Mouse (Mus musculus): ENCODE measurements around the gene Kctd11.

Kctd11 gene

DNA sequence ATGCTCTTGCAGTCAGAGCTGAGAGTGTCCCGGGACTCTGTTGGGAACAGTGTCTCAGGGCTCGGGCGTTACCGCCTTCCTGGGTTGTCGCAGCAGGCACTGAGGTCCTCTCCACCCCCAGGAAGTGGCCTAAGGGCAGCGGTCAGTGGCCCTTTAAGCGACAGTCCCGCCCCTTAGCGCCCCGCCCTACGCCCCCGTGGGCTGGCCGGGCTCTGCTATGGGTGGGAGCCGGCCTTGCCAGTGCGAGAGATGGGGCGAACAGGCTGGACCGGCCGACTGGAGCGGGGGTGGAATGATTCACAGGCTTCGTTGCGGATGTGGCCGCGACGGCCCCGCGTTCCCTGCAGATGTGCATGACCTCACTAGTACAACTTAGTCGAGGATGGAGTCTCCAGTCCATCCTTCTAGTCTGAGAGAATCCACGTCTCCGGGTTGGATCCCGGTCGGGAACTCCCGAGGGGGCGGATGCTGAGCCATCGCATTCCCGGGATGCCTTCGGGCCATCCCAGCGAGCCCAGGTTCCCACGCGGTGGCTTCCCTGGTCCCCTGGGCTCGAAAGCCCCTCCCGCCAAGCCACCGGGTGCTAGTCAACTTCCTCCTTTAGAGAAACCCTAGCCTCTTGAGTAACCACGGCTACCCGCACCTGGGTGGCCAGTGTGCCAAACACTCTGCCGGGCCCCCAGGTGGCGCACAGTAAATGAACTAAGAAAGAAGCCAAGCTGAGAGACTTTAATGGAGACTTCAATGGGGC, at the start of gene Kctd11:
Gene Kctd11 (minus strand): TSS at position 554 of the 751 bp plus-strand sequence.
- DNase-seq (ENCODE audit: low spot score in 2 of 2) = peak; percentile 81 to 87

DNA sequence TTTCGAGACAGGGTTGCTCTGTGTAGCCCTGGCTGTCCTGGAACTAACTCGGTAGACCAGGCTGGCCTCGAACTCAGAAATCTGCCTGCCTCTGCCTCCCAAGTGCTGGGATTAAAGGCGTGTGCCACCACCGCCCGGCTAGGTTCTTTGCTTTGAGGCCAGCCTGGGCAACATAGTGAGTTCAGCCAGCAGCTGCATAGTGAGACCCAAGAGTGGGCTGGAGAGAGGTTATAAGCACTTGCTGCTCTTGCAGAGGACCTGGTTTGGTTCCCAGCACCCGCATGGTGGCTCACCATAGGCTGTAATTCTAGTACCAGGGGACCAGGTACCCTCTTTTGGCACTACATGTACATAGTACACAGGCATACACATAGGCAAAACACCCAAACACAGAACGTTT, 49.0 kb upstream of the Kctd11 start:
- peak in 1 of 2 experiments; percentile 59 for DNase-seq (ENCODE audit: low spot score in 2 of 2)

GRCm38 (mm10) chr11:69929712-69930111, 48.5 kb upstream of the Kctd11 start:
- DNase-seq (ENCODE audit: low spot score in 2 of 2) = no peak

DNA sequence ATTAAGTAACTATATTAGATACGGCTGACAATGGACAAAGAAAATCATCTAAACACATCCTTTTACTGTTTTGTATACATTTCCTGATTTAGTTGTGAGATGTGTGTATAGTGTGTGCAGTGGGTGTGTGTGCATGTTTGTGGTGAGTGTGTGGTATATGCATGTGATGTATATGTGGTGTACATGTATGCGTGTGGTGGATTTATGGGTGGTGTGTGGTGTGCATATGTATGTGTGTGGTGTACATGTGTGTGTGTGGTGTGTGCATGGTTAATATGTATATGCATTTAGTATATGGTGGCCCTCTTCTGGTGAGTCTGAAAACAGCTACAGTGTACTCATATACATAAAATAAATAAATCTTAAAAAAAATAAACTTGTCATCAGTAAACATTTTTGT, 46.3 kb upstream of the Kctd11 start:
- DNase-seq (ENCODE audit: low spot score in 2 of 2) = no peak

DNA sequence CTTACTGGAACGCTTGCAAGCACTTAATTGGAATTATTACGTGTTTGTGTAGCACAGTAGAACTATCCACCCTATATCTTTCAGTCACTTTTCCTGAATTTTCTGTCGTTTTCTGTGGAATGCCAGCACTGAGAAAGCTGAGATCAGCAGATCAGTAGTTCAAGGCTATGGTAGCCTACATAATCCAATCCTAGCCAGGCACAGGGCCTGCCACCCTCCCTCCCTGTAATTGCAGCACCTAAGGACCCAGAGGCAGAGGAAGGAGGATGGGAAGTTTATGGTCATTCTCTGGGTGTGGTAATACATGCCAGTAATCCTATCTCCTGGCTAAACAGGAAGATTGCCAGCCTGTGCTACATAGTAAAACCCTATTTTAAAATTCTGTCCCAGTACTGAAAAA, 41.6 kb upstream of the Kctd11 start:
- DNase-seq (ENCODE audit: low spot score in 2 of 2) = peak in 1 of 2 experiments; percentile 13

DNA sequence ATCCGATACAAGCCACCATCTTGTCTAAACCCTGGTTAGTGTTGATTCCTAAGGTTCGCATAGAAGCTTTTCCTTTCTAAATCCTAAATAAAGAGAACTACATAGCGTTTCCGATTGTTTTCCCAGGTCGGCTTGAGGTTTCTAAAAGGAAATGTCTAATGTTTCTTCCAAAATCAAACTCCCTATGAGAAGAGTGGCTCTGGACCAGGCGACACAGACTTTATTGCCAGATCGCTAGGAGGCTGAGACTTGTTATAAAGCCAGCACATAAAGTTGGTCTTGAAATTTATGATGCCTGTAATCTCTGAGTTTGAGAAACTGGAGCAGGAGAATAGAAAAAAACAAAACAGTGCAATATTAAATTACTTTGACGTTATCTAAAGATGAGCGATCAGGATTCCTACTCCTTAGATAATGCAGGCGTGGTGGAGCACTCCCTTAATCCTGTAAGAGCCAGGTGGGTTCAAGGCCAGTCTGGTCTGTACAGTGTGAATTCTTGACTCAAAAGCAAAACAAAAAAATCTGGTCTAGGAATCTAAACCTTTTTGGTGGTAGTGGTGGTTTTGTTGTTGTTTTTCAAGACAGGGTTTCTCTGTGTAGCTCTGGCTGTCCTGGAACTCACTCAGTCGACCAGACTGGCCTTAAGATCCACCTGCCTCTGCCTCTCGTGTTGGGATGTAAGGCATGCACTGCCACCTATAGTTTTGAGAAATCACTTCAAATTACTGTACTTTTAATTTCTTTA, 41.0 kb upstream of the Kctd11 start:
- peak in 1 of 2 experiments; percentile 14 for DNase-seq (ENCODE audit: low spot score in 2 of 2)

DNA sequence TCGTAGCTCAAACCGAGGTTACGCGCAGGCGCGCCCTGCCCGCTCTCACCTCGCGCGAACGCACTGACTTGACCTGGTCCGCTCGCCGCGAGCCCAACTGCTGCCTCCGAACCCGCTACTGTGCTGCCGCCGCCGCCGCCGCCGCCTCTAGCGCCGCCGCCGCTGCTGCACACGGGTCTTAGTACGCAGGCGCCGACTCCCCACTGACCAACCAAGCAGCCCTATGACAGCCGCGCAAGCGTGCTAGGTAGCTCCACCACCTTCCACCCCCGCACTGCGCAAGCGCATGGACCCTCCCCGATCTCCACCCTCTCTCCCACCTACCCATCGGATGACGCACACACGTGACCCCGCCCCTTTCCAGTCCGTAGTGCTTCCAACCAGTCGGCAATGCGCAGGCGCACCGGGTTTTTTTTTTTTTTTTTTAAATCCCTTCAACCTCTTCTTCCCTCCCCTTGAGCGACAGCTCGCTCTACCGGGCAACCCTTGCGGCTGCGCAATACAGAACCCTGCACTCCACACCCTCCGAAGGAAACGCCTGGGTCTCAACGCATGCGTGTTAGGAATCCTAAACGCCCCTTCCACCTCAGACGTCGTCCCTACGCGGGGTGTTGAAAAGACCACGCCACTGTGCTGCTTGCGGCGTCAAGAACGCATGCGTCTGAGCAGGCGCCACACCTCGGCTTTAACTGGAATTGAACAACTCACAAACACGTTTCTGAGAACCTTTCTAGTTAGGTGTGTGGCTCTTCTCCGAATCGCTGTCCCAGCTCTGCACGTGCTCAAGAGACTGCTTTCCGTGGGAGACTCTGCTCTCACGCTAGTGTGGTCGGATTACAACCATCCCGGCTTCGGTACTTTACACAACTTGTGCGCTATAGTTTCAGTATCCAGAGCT, 40.2 kb upstream of the Kctd11 start, which contains the start of gene Eif5a:
Gene Eif5a (minus strand): TSS at position 845 of the 898 bp plus-strand sequence.
- DNase-seq (ENCODE audit: low spot score in 2 of 2) = peak; percentile 100

GRCm38 (mm10) chr11:69920266-69921031, 39.2 kb upstream of the Kctd11 start:
- peak in 1 of 2 experiments; percentile 36 for DNase-seq (ENCODE audit: low spot score in 2 of 2)

DNA sequence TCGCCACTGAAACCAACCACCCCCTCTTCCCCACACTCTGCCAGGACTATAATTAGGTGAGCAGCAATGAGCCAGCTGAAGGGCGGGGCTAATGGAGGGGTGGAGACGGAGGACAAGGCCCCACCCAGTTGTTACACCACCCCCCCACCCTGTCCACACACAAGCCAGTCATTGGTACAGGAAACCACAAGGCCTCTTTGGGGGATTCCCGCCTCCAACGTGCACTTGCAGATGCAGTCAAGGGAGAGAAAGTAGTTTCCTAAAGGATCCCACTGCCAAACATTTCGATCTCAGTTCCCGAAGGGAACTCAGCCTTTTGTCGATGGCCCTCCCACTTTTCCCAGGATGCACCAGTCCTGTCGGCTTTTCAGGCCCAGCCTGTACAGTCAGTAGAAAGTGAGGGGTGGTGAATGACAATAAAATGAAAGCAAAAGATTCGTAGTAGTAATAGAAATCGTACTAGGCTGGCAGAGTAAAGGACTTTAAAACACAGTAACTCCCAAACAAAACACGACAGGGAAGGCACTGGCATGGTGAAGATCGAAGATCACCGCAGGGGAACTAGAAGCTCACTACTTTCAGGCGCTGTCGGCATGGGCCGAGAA, 38.6 kb upstream of the Kctd11 start:
- DNase-seq (ENCODE audit: low spot score in 2 of 2) = peak; percentile 91

GRCm38 (mm10) chr11:69919053-69919452, 37.8 kb upstream of the Kctd11 start:
- peak in 1 of 2 experiments; percentile 18 for DNase-seq (ENCODE audit: low spot score in 2 of 2)

DNA sequence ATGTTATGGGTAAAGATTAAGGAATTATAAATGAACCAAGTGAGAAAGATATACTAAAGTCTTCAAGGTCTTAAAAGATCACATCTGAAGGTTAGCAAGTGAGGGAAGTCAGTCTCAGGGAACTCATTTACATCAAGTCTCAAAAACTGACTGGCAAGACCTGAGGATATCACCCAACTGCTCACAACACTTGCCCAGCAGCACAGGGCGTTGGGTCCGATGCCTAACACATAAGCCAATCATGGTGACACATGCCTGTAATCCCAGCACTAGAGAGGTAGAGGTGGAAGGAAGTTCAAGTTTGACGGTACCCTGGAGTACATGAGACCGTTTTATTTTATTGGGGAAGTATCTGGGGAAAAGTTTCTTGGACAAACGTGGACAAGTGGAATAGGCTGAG, 36.9 kb upstream of the Kctd11 start:
- DNase-seq (ENCODE audit: low spot score in 2 of 2) = no peak

DNA sequence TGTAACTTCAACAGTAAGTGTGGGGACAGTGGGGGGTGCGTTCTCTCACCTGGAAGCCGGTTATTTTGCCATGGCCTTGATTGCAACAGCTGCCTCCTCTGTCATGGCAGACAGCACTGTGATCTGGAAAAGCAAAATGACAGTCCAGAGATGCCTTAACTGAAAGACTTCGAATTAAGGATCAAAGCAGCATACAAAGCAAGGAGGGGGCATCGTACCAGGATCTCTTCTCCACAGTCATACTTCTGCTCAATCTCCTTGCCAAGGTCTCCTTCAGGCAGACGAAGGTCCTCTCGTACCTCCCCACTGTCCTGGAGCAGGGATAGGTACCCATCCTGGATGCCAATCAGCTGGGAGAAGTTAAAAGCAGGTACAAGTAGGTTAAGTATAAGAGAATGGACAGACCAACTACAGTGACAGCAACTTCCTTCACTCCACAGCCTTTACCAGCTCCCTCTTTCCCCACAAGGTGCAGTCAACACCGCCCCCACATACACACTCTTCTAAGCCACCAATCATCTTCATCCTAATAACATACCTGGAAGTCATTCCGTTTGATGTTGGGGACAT, 36.3 kb upstream of the Kctd11 start:
- peak in 1 of 2 experiments; percentile 53 for DNase-seq (ENCODE audit: low spot score in 2 of 2)

GRCm38 (mm10) chr11:69916652-69917378, 35.6 kb upstream of the Kctd11 start:
- peak; percentile 33 to 64 for DNase-seq (ENCODE audit: low spot score in 2 of 2)

GRCm38 (mm10) chr11:69915667-69916627, 34.7 kb upstream of the Kctd11 start:
- DNase-seq (ENCODE audit: low spot score in 2 of 2) = peak; percentile 73 to 75

DNA sequence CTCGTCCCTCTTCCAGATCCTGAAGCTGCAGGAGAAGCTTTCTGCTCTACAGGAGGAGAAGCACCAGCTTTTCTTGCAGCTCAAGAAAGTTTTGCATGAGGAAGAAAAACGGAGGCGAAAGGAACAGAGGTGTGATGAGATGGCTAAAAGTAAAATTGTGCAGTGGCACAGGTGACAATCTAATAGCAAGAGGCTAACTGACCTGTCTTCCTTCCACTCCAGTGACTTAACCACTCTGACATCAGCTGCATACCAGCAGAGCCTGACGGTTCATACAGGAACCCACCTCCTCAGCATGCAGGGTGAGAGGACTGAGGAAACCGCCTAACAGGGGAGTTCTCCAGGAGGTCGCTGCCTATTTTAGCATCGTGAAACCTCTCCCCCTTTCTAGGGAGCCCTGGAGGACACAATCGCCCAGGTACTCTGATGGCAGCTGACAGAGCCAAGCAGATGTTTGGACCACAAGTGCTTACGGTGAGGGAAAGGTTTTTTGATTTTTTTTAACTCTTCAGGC, 33.8 kb upstream of the Kctd11 start:
- peak in 1 of 2 experiments; percentile 61 for DNase-seq (ENCODE audit: low spot score in 2 of 2)

- peak in 1 of 2 experiments; percentile 45 for DNase-seq (ENCODE audit: low spot score in 2 of 2)
These were observed 33.2 kb upstream of the Kctd11 start for GRCm38 (mm10) chr11:69914372-69914764.

- peak; percentile 90 to 94 for DNase-seq (ENCODE audit: low spot score in 2 of 2)
These were observed 32.6 kb upstream of the Kctd11 start, which contains the start of gene Gps2 for GRCm38 (mm10) chr11:69913554-69914371. Gene Gps2, plus strand, starts transcription at chr11:69913888.

Data from spleen, postnatal 4 days (tissue).